Mouse (Mus musculus) lung, postnatal 36 days (tissue): ENCODE measurements around the gene Fut8.
A peak's percentile ranks its signal among the peaks of the same experiment; 100 is the strongest.
"Not testable (repeated sequence)": the region's sequence is repeated elsewhere in the genome, so short reads cannot be mapped to it uniquely, and the experiment has no call there.

ENCODE experiments used
- DNase-seq: peaks from one replicate; pipeline ENCODE4 v3.0.0; 2022; ENCODE audit warnings: mixed read lengths

Fut8 gene

GRCm38 (mm10) chr12:77223595-77223994 lies 14.3 kb upstream of the Fut8 start:
- peak; percentile 20 for DNase-seq

- no peak for DNase-seq
These were observed 13.8 kb upstream of the Fut8 start for GRCm38 (mm10) chr12:77224121-77224520.

- no peak for DNase-seq
These were observed 13.0 kb upstream of the Fut8 start for GRCm38 (mm10) chr12:77224891-77225290.

GRCm38 (mm10) chr12:77225727-77226126 lies 12.2 kb upstream of the Fut8 start:
- DNase-seq = no peak

- DNase-seq = no peak
These were observed 2.0 kb upstream of the Fut8 start for GRCm38 (mm10) chr12:77235958-77236357.

- DNase-seq = peak; percentile 95
These were observed 835 bp downstream of the Fut8 start for GRCm38 (mm10) chr12:77238531-77239389.

- peak; percentile 21 for DNase-seq
These were observed 1.6 kb downstream of the Fut8 start for GRCm38 (mm10) chr12:77239390-77240061.

GRCm38 (mm10) chr12:77240372-77240771 lies 2.4 kb downstream of the Fut8 start:
- DNase-seq = no peak

- peak; percentile 34 for DNase-seq
These were observed 2.9 kb downstream of the Fut8 start for GRCm38 (mm10) chr12:77240839-77241238.

GRCm38 (mm10) chr12:77262650-77263049 lies 24.7 kb downstream of the Fut8 start:
- peak; percentile 44 for DNase-seq

GRCm38 (mm10) chr12:77263816-77264215 lies 25.9 kb downstream of the Fut8 start:
- no peak for DNase-seq

- no peak for DNase-seq
These were observed 32.8 kb downstream of the Fut8 start for GRCm38 (mm10) chr12:77270694-77271093.

- DNase-seq = no peak
These were observed 50.6 kb downstream of the Fut8 start for GRCm38 (mm10) chr12:77288507-77288906.

- DNase-seq = no peak
These were observed 53.1 kb downstream of the Fut8 start for GRCm38 (mm10) chr12:77291017-77291416.

- DNase-seq = not testable (repeated sequence)
These were observed 53.9 kb downstream of the Fut8 start for GRCm38 (mm10) chr12:77291864-77292263.

GRCm38 (mm10) chr12:77292375-77293258 lies 54.7 kb downstream of the Fut8 start:
- DNase-seq = no peak

GRCm38 (mm10) chr12:77296119-77296518 lies 58.2 kb downstream of the Fut8 start:
- no peak for DNase-seq

- no peak for DNase-seq
These were observed 59.2 kb downstream of the Fut8 start for GRCm38 (mm10) chr12:77297114-77297513.

- DNase-seq = no peak
These were observed 59.9 kb downstream of the Fut8 start for GRCm38 (mm10) chr12:77297858-77298257.

- no peak for DNase-seq
These were observed 64.1 kb downstream of the Fut8 start for GRCm38 (mm10) chr12:77302011-77302410.

GRCm38 (mm10) chr12:77303367-77303766 lies 65.4 kb downstream of the Fut8 start:
- no peak for DNase-seq

GRCm38 (mm10) chr12:77305502-77305901 lies 67.6 kb downstream of the Fut8 start:
- DNase-seq = no peak

- no peak for DNase-seq
These were observed 68.9 kb downstream of the Fut8 start for GRCm38 (mm10) chr12:77306759-77307314.
